Mouse (Mus musculus): Measurements from ENCODE around the gene Pdcd7. TPM values are rescaled to one million over a fixed set of nuclear protein-coding genes. Genes with fewer than 3 reads are reported as not detected.
"Not testable (repeated sequence)": the region's sequence is repeated elsewhere in the genome, so short reads cannot be mapped to it uniquely, and the experiment has no call there.

The Pdcd7 gene
- polyA plus RNA-seq, 1 experiment from 2014 or later, result 5.8 TPM

- Histone ChIP-seq H3K4me3 (no peak overlapping the region), H3K4me2 (no peak overlapping the region), H3K9me3 (replicated peaks) (no peaks in the 10 kb centered on the region), H3K9ac (no peak overlapping the region), H3K36me3 (peaks cover 71% of the 10 kb centered on the region), H3K27ac (no peak overlapping the region), H3K27me3 (no peaks in the 10 kb centered on the region), H3K4me1 (replicated peaks) (no peaks in the 10 kb centered on the region)
- 83% methylated on average over 11 of the region's 11 CpGs for WGBS
- no peak for ATAC-seq (replicated peaks; ENCODE audit: insufficient number of reproducible peaks, insufficient read depth, low FRiP score, low read depth)
These were observed 23.5 kb upstream of the Pdcd7 start for GRCm38 (mm10) chr9:65322255-65322900.

- ATAC-seq (replicated peaks; ENCODE audit: insufficient number of reproducible peaks, insufficient read depth, low FRiP score, low read depth), result no peak
- Histone ChIP-seq H3K4me3 (no peak overlapping the region), H3K9ac (no peak overlapping the region), H3K9me3 (replicated peaks) (no peaks in the 10 kb centered on the region), H3K4me2 (no peak overlapping the region), H3K4me1 (replicated peaks) (no peaks in the 10 kb centered on the region), H3K27ac (no peak overlapping the region), H3K27me3 (no peaks in the 10 kb centered on the region), H3K36me3 (peaks cover 81% of the 10 kb centered on the region)
These were observed 19.9 kb upstream of the Pdcd7 start for GRCm38 (mm10) chr9:65325971-65326370.

- Histone ChIP-seq H3K36me3 (peaks cover 71% of the 10 kb centered on the region), H3K4me3 (no peak overlapping the region), H3K4me1 (replicated peaks) (no peaks in the 10 kb centered on the region), H3K27me3 (no peaks in the 10 kb centered on the region), H3K27ac (no peak overlapping the region), H3K9ac (no peak overlapping the region), H3K4me2 (no peak overlapping the region), H3K9me3 (replicated peaks) (no peaks in the 10 kb centered on the region)
- WGBS, result 88% methylated on average over 2 of the region's 2 CpGs
- ATAC-seq (replicated peaks; ENCODE audit: insufficient number of reproducible peaks, insufficient read depth, low FRiP score, low read depth), result no peak
These were observed 18.5 kb upstream of the Pdcd7 start for GRCm38 (mm10) chr9:65327371-65327770.

GRCm38 (mm10) chr9:65333958-65334357 is 11.9 kb upstream of the Pdcd7 start:
- no peak for ATAC-seq (replicated peaks; ENCODE audit: insufficient number of reproducible peaks, insufficient read depth, low FRiP score, low read depth)

GRCm38 (mm10) chr9:65339146-65339545 is 6.8 kb upstream of the Pdcd7 start:
- H3K9me3 ChIP-seq (replicated peaks), result no peaks in the 10 kb centered on the region
- 84% methylated on average over 4 of the region's 4 CpGs for WGBS
- H3K27ac ChIP-seq, result no peak overlapping the region
- H3K9ac ChIP-seq, result no peak overlapping the region
- H3K36me3 ChIP-seq, result no peaks in the 10 kb centered on the region
- no peak for ATAC-seq (replicated peaks; ENCODE audit: insufficient number of reproducible peaks, insufficient read depth, low FRiP score, low read depth)
- H3K27me3 ChIP-seq, result no peaks in the 10 kb centered on the region
- no peak overlapping the region for H3K4me2 ChIP-seq
- H3K4me3 ChIP-seq, result no peak overlapping the region
- no peaks in the 10 kb centered on the region for H3K4me1 ChIP-seq (replicated peaks)

More at GRCm38 (mm10) chr9:65333958-65334357, 11.9 kb upstream of the Pdcd7 start:
- 91% methylated on average over 5 of the region's 5 CpGs for WGBS
- H3K36me3 ChIP-seq, result peaks cover 18% of the 10 kb centered on the region; the same call in 1 of the 2 replicates
- no peak overlapping the region for H3K4me3 ChIP-seq
- no peak overlapping the region for H3K4me2 ChIP-seq
- H3K27me3 ChIP-seq, result no peaks in the 10 kb centered on the region
- H3K9me3 ChIP-seq (replicated peaks), result no peaks in the 10 kb centered on the region
- no peak overlapping the region for H3K27ac ChIP-seq
- H3K4me1 ChIP-seq (replicated peaks), result no peaks in the 10 kb centered on the region
- H3K9ac ChIP-seq, result no peak overlapping the region

GRCm38 (mm10) chr9:65340414-65340813 is 5.5 kb upstream of the Pdcd7 start:
- no peak overlapping the region for H3K9ac ChIP-seq
- no peak overlapping the region for H3K27ac ChIP-seq
- WGBS, result 78% methylated on average over 2 of the region's 2 CpGs
- no peaks in the 10 kb centered on the region for H3K27me3 ChIP-seq
- no peaks in the 10 kb centered on the region for H3K36me3 ChIP-seq
- H3K9me3 ChIP-seq (replicated peaks), result no peaks in the 10 kb centered on the region
- peaks cover 2% of the 10 kb centered on the region; the same call in 1 of the 2 replicates for H3K4me1 ChIP-seq (replicated peaks)
- H3K4me3 ChIP-seq, result no peak overlapping the region
- no peak overlapping the region for H3K4me2 ChIP-seq
- no peak for ATAC-seq (replicated peaks; ENCODE audit: insufficient number of reproducible peaks, insufficient read depth, low FRiP score, low read depth)

- Histone ChIP-seq H3K27ac (peak overlapping the region; percentile 97), H3K4me3 (peak overlapping the region; percentile 73), H3K4me1 (replicated peaks) (peaks cover 22% of the 10 kb centered on the region), H3K4me2 (peak overlapping the region; percentile 72), H3K9ac (peak overlapping the region; percentile 92)
- H3K27me3 ChIP-seq; H3K9me3 ChIP-seq (replicated peaks); H3K36me3 ChIP-seq; ATAC-seq (replicated peaks; ENCODE audit: insufficient number of reproducible peaks, insufficient read depth, low FRiP score, low read depth): not testable (repeated sequence)
- 68% methylated on average over 11 of the region's 11 CpGs for WGBS
These were observed 465 bp upstream of the Pdcd7 start for GRCm38 (mm10) chr9:65345439-65345838.

- Histone ChIP-seq H3K36me3 (no peaks in the 10 kb centered on the region), H3K27ac (peak overlapping the region; percentile 97), H3K4me2 (peak overlapping the region; percentile 72), H3K9me3 (replicated peaks) (no peaks in the 10 kb centered on the region), H3K4me1 (replicated peaks) (peaks cover 27% of the 10 kb centered on the region), H3K4me3 (peak overlapping the region; percentile 73), H3K9ac (peak overlapping the region; percentile 92), H3K27me3 (no peaks in the 10 kb centered on the region)
- peak; percentile 76 for ATAC-seq (replicated peaks; ENCODE audit: insufficient number of reproducible peaks, insufficient read depth, low FRiP score, low read depth)
- WGBS, result under 1% methylated on average over 77 of the region's 77 CpGs
These were observed 690 bp downstream of the Pdcd7 start for GRCm38 (mm10) chr9:65346476-65347111.

GRCm38 (mm10) chr9:65347112-65347850 is 1.4 kb downstream of the Pdcd7 start:
- no peak for ATAC-seq (replicated peaks; ENCODE audit: insufficient number of reproducible peaks, insufficient read depth, low FRiP score, low read depth)
- peak overlapping the region; percentile 72 for H3K4me2 ChIP-seq
- no peaks in the 10 kb centered on the region for H3K36me3 ChIP-seq
- peak overlapping the region; percentile 73 for H3K4me3 ChIP-seq
- H3K4me1 ChIP-seq (replicated peaks), result peaks cover 27% of the 10 kb centered on the region
- no peaks in the 10 kb centered on the region for H3K27me3 ChIP-seq
- H3K27ac ChIP-seq, result peak overlapping the region; percentile 97
- H3K9me3 ChIP-seq (replicated peaks), result no peaks in the 10 kb centered on the region
- 27% methylated on average over 8 of the region's 8 CpGs for WGBS
- H3K9ac ChIP-seq, result peak overlapping the region; percentile 92

- ATAC-seq (replicated peaks; ENCODE audit: insufficient number of reproducible peaks, insufficient read depth, low FRiP score, low read depth), result no peak
- Histone ChIP-seq H3K4me2 (no peak overlapping the region), H3K36me3 (peaks cover 38% of the 10 kb centered on the region), H3K9ac (no peak overlapping the region), H3K27ac (no peak overlapping the region), H3K27me3 (no peaks in the 10 kb centered on the region), H3K4me1 (replicated peaks) (peaks cover 13% of the 10 kb centered on the region), H3K4me3 (no peak overlapping the region), H3K9me3 (replicated peaks) (no peaks in the 10 kb centered on the region)
- 85% methylated on average over 5 of the region's 5 CpGs for WGBS
These were observed 7.3 kb downstream of the Pdcd7 start for GRCm38 (mm10) chr9:65353251-65353650.

GRCm38 (mm10) chr9:65356561-65356960 is 10.7 kb downstream of the Pdcd7 start:
- Histone ChIP-seq H3K4me2 (no peak overlapping the region), H3K36me3 (peaks cover 57% of the 10 kb centered on the region), H3K27me3 (no peaks in the 10 kb centered on the region), H3K4me1 (replicated peaks) (peaks cover 8% of the 10 kb centered on the region), H3K27ac (no peak overlapping the region), H3K4me3 (no peak overlapping the region), H3K9ac (no peak overlapping the region), H3K9me3 (replicated peaks) (no peaks in the 10 kb centered on the region)
- WGBS, result 77% methylated on average over 7 of the region's 7 CpGs
- no peak for ATAC-seq (replicated peaks; ENCODE audit: insufficient number of reproducible peaks, insufficient read depth, low FRiP score, low read depth)

Data from heart, embryonic 15.5 days (tissue).